Mouse (Mus musculus) hindbrain, embryonic 12.5 days (tissue): Measurements from ENCODE around the gene Ldlrad3. TPM values are rescaled to one million over a fixed set of nuclear protein-coding genes. Genes with fewer than 3 reads are reported as not detected.

ENCODE experiments used
- ATAC-seq: fragments of 200-750 bp; cut with Nextera tagmentation; 2 replicates; pipeline ENCODE4 v1.8.0; 2017; ENCODE audit warnings: moderate TSS enrichment; ENCODE audit not compliant: low FRiP score
- H3K27ac ChIP-seq: fragments of 300-500 bp; sonication (generic); 2 replicates; pipeline ENCODE4 v1.5.1; 2016; ENCODE audit warnings: mild to moderate bottlenecking
- H3K27me3 ChIP-seq: fragments of 300-500 bp; sonication (generic); 2 replicates; pipeline ENCODE4 v1.6.1; 2016; ENCODE audit warnings: mild to moderate bottlenecking
- H3K36me3 ChIP-seq: fragments of 300-500 bp; sonication (generic); 2 replicates; pipeline ENCODE4 v1.6.1; 2016; ENCODE audit warnings: mild to moderate bottlenecking
- H3K4me1 ChIP-seq: fragments of 300-500 bp; sonication (generic); 2 replicates; pipeline ENCODE4 v1.6.1; 2016
- H3K4me2 ChIP-seq: fragments of 300-500 bp; sonication (generic); replicated peaks from 2 replicates; pipeline ENCODE4 v1.6.1; 2016; ENCODE audit warnings: mild to moderate bottlenecking
- H3K4me3 ChIP-seq: fragments of 300-500 bp; sonication (generic); 2 replicates; pipeline ENCODE4 v1.5.1; 2016; ENCODE audit warnings: mild to moderate bottlenecking
- H3K9ac ChIP-seq: fragments of 300-500 bp; sonication (generic); 2 replicates; pipeline ENCODE4 v1.6.1; 2016; ENCODE audit warnings: mild to moderate bottlenecking, moderate library complexity
- H3K9me3 ChIP-seq: fragments of 300-500 bp; sonication (generic); replicated peaks from 2 replicates; pipeline ENCODE4 v1.6.1; 2016; ENCODE audit warnings: mild to moderate bottlenecking
- WGBS: fragments of 180-500 bp; shearing (Covaris S2); methylation state at CpG from one replicate; pipeline ENCODE4 v1.1.7; 2016; 5-methylcytosine and 5-hydroxymethylcytosine counted together
- polyA plus RNA-seq: library from polyadenylated mRNA; unstranded; fragments of >200 nt; fragmentation: Nextera tagmentation; extraction: Ambion mirVana; gene quantifications from 2 replicates; pipeline ENCODE4 v1.2.1, GENCODE M21; 2016

The Ldlrad3 gene
- polyA plus RNA-seq, 1 experiment from 2014 or later: 54.9 TPM

- WGBS: 83% methylated on average over 4 of the region's 4 CpGs
- H3K9me3 ChIP-seq: no peaks in the 10 kb centered on the region
- no peaks in the 10 kb centered on the region for H3K27me3 ChIP-seq
- H3K4me2 ChIP-seq: no peak overlapping the region
- peaks cover 30% of the 10 kb centered on the region for H3K4me1 ChIP-seq
- no peak overlapping the region for H3K27ac ChIP-seq
- no peak overlapping the region for H3K9ac ChIP-seq
- no peak overlapping the region for H3K4me3 ChIP-seq
- no peaks in the 10 kb centered on the region for H3K36me3 ChIP-seq
- no peak for ATAC-seq
Measured at GRCm38 (mm10) chr2:102153516-102153915, 32.7 kb downstream of the Ldlrad3 start.

DNA sequence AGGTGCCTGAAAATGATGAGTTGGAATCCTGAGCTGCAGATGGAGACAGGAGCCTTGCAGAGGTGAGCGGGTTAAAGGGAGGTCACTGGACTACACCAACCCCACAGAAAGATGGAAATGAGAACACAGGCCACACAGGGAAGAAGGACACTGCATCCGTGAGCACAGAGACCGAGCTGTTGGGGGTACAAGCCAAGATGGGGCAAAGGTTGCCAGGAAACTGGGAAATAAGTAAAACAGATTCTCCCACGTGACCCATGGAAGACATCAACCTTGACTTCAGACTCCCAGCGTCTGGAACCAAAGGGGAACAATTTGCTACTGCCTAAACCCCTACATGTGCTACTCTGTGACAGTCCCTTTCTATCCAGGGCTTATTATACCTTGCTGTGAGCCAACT, 33.3 kb downstream of the Ldlrad3 start:
- 80% methylated on average over 5 of the region's 5 CpGs for WGBS
- no peaks in the 10 kb centered on the region for H3K36me3 ChIP-seq
- peaks cover 31% of the 10 kb centered on the region for H3K4me1 ChIP-seq
- H3K27me3 ChIP-seq: no peaks in the 10 kb centered on the region
- H3K4me3 ChIP-seq: no peak overlapping the region
- H3K27ac ChIP-seq: no peak overlapping the region
- no peak overlapping the region for H3K4me2 ChIP-seq
- no peaks in the 10 kb centered on the region for H3K9me3 ChIP-seq
- H3K9ac ChIP-seq: no peak overlapping the region
- ATAC-seq: no peak

- no peaks in the 10 kb centered on the region for H3K27me3 ChIP-seq
- no peak overlapping the region for H3K27ac ChIP-seq
- WGBS: 93% methylated on average over 2 of the region's 2 CpGs
- peaks cover 10% of the 10 kb centered on the region for H3K4me1 ChIP-seq
- H3K9me3 ChIP-seq: no peaks in the 10 kb centered on the region
- H3K9ac ChIP-seq: no peak overlapping the region
- no peaks in the 10 kb centered on the region for H3K36me3 ChIP-seq
- no peak for ATAC-seq
- no peak overlapping the region for H3K4me3 ChIP-seq
- H3K4me2 ChIP-seq: no peak overlapping the region
Measured at GRCm38 (mm10) chr2:102149058-102149457, 37.1 kb downstream of the Ldlrad3 start.

- no peaks in the 10 kb centered on the region for H3K36me3 ChIP-seq
- peak overlapping the region; percentile 73 for H3K27ac ChIP-seq
- no peak overlapping the region for H3K4me2 ChIP-seq
- no peak overlapping the region for H3K9ac ChIP-seq
- no peak overlapping the region for H3K4me3 ChIP-seq
- no peaks in the 10 kb centered on the region for H3K9me3 ChIP-seq
- no peak for ATAC-seq
- H3K27me3 ChIP-seq: no peaks in the 10 kb centered on the region
- 73% methylated on average over 6 of the region's 6 CpGs for WGBS
- peaks cover 13% of the 10 kb centered on the region for H3K4me1 ChIP-seq
Measured at GRCm38 (mm10) chr2:102148093-102148492, 38.1 kb downstream of the Ldlrad3 start.

- Histone ChIP-seq H3K9me3 (no peaks in the 10 kb centered on the region), H3K27ac (peak overlapping the region; percentile 73), H3K4me2 (no peak overlapping the region), H3K36me3 (no peaks in the 10 kb centered on the region), H3K4me3 (no peak overlapping the region), H3K9ac (no peak overlapping the region), H3K4me1 (peaks cover 18% of the 10 kb centered on the region), H3K27me3 (no peaks in the 10 kb centered on the region)
- ATAC-seq: peak; percentile 46
- 71% methylated on average over 3 of the region's 4 CpGs for WGBS
Measured at GRCm38 (mm10) chr2:102147561-102147960, 38.6 kb downstream of the Ldlrad3 start.

DNA sequence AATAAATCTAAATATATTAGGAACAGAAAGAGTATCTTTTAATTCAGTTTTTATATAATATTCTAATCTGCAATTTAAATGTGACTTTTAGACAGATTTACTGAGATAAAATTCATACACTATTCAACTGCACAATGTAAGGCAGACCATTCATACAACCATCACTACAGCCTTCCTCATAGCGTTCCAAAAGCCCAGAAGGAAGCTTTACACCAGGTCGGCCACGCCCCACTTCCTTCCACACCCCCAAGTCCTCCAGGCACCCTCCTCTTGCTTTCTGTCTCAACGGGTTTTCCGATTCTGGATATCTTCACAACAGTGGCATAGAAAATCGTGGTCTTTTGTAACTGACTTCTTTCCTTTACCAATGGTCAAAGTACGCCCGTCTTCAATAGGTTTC, 39.8 kb downstream of the Ldlrad3 start:
- no peak overlapping the region for H3K4me2 ChIP-seq

GRCm38 (mm10) chr2:102145036-102145435, 41.1 kb downstream of the Ldlrad3 start:
- H3K9me3 ChIP-seq: no peaks in the 10 kb centered on the region
- no peaks in the 10 kb centered on the region for H3K27me3 ChIP-seq
- peaks cover 27% of the 10 kb centered on the region for H3K4me1 ChIP-seq
- no peak for ATAC-seq
- H3K36me3 ChIP-seq: no peaks in the 10 kb centered on the region
- 89% methylated on average over 3 of the region's 3 CpGs for WGBS
- no peak overlapping the region for H3K4me3 ChIP-seq
- no peak overlapping the region for H3K27ac ChIP-seq
- no peak overlapping the region for H3K4me2 ChIP-seq
- H3K9ac ChIP-seq: no peak overlapping the region

More for the DNA sequence above, 39.8 kb downstream of the Ldlrad3 start:
- ATAC-seq: no peak
- Histone ChIP-seq H3K9ac (no peak overlapping the region), H3K27ac (no peak overlapping the region), H3K4me3 (no peak overlapping the region), H3K9me3 (no peaks in the 10 kb centered on the region), H3K36me3 (no peaks in the 10 kb centered on the region), H3K4me1 (peaks cover 24% of the 10 kb centered on the region), H3K27me3 (no peaks in the 10 kb centered on the region)
- 88% methylated on average over 8 of the region's 8 CpGs for WGBS

DNA sequence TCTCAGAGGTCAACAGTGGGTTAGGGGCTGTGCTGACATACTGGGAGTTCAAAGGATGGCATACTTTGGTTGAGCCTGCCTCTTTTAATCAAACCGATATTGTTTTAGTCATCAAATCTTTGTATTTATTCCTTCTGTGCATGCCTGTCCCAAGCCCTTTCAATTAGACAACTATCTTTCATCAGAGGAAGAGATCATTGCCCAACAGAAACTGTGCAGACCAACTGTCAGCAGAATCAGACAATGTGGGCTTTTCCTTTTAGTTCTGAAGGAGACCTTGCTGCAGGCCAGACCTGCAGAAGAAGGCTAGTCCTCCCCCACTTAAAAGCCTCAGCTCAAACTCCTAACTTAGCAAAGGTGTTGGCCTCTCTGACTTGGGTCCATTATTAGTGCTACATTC, 41.9 kb downstream of the Ldlrad3 start:
- no peak overlapping the region for H3K9ac ChIP-seq
- peaks cover 27% of the 10 kb centered on the region for H3K4me1 ChIP-seq
- no peaks in the 10 kb centered on the region for H3K36me3 ChIP-seq
- H3K4me3 ChIP-seq: no peak overlapping the region
- ATAC-seq: no peak
- H3K4me2 ChIP-seq: no peak overlapping the region
- H3K27me3 ChIP-seq: no peaks in the 10 kb centered on the region
- H3K27ac ChIP-seq: no peak overlapping the region
- no peaks in the 10 kb centered on the region for H3K9me3 ChIP-seq
- WGBS: 88% methylated on average over 1 of the region's 1 CpGs

DNA sequence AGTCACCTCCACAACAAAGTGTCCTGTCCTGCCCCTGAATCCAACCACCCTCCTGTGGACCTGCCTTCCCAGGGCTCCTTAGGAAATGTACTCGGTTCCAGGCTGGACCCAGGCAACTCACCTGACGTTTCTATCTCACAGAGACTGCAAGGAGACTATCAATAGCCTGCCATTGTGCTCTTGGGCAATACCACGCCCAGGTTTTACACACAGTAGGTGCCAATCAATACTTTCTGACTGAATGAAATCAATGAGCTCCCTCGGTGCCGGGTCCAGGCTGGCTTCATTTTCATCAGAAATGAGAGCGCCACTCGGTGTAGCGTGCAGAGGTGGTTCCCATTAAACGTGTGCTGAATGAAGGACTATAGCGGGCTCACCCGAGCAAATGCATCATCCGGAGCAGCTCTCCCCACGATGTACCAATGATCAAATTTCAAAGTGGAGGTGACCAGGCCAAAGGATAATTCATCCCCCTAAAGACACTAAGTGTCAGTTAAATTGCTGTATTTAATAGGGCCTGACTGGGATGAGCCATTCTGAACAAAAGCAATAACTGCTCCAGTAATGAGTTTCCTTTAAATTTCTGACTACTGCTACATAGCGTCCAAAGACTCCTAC, 43.4 kb downstream of the Ldlrad3 start:
- Histone ChIP-seq H3K27me3 (no peaks in the 10 kb centered on the region), H3K9ac (no peak overlapping the region), H3K27ac (peak overlapping the region; percentile 68), H3K4me3 (no peak overlapping the region), H3K9me3 (no peaks in the 10 kb centered on the region), H3K4me1 (peaks cover 40% of the 10 kb centered on the region), H3K4me2 (no peak overlapping the region; the same call in 1 of the 2 replicates), H3K36me3 (no peaks in the 10 kb centered on the region)
- ATAC-seq: peak; percentile 39; the same call in 1 of the 2 replicates
- 48% methylated on average over 14 of the region's 14 CpGs for WGBS

DNA sequence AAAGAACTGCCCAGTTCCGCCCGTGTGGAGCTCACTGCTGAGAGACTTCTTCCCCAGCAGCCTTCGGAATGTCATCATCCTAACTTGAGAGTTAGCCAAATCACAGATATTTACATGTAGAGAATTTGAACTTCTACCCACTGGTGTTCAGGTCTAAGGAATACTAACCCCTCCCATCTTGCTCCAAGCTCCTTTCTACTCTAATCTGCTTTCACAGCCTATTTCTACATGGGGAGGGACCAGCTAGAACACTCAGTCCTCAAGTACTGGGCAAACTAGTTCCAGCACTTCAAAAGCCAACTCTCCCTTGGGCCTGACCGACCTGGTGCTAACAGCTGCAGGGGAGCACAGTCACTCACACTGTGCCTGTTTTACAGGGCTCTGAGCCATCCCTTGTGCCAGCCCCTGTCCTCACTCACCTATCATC, 44.0 kb downstream of the Ldlrad3 start:
- Histone ChIP-seq H3K27me3 (no peaks in the 10 kb centered on the region), H3K9me3 (no peaks in the 10 kb centered on the region), H3K4me3 (no peak overlapping the region), H3K36me3 (no peaks in the 10 kb centered on the region), H3K9ac (no peak overlapping the region), H3K27ac (peak overlapping the region; percentile 68), H3K4me2 (no peak overlapping the region; the same call in 1 of the 2 replicates), H3K4me1 (peaks cover 40% of the 10 kb centered on the region)
- no peak for ATAC-seq
- WGBS: 66% methylated on average over 4 of the region's 4 CpGs

- H3K4me1 ChIP-seq: peaks cover 47% of the 10 kb centered on the region
Measured at GRCm38 (mm10) chr2:102141199-102141598, 45.0 kb downstream of the Ldlrad3 start.

GRCm38 (mm10) chr2:102137922-102138321, 48.3 kb downstream of the Ldlrad3 start:
- no peak for ATAC-seq
- Histone ChIP-seq H3K4me3 (no peak overlapping the region), H3K4me2 (no peak overlapping the region), H3K27ac (no peak overlapping the region), H3K27me3 (no peaks in the 10 kb centered on the region), H3K4me1 (peaks cover 63% of the 10 kb centered on the region), H3K9me3 (no peaks in the 10 kb centered on the region), H3K9ac (no peak overlapping the region), H3K36me3 (no peaks in the 10 kb centered on the region)
- 53% methylated on average over 6 of the region's 6 CpGs for WGBS

More at GRCm38 (mm10) chr2:102141199-102141598, 45.0 kb downstream of the Ldlrad3 start:
- WGBS: 89% methylated on average over 2 of the region's 2 CpGs
- H3K36me3 ChIP-seq: no peaks in the 10 kb centered on the region
- H3K9me3 ChIP-seq: no peaks in the 10 kb centered on the region
- no peak overlapping the region for H3K9ac ChIP-seq
- ATAC-seq: no peak
- no peak overlapping the region for H3K27ac ChIP-seq
- no peak overlapping the region for H3K4me2 ChIP-seq
- no peaks in the 10 kb centered on the region for H3K27me3 ChIP-seq
- H3K4me3 ChIP-seq: no peak overlapping the region

GRCm38 (mm10) chr2:102136184-102136583, 50.0 kb downstream of the Ldlrad3 start:
- Histone ChIP-seq H3K9ac (no peak overlapping the region), H3K4me2 (no peak overlapping the region), H3K4me1 (peaks cover 55% of the 10 kb centered on the region), H3K27me3 (no peaks in the 10 kb centered on the region), H3K27ac (peak overlapping the region; percentile 30; the same call in 1 of the 2 replicates), H3K4me3 (no peak overlapping the region), H3K9me3 (no peaks in the 10 kb centered on the region), H3K36me3 (no peaks in the 10 kb centered on the region)
- no peak for ATAC-seq
- WGBS: 85% methylated on average over 3 of the region's 3 CpGs
